Mouse (Mus musculus) testis, postnatal 10 days (tissue): Measurements from ENCODE around the gene Col4a3.

Experiments
- DNase-seq: peaks from one replicate; pipeline ENCODE4 v3.0.0; 2021; ENCODE audit warnings: low spot score

Gene Col4a3

GRCm38 (mm10) chr1:82608646-82609262 lies 22.0 kb downstream of the Col4a3 start:
- no peak for DNase-seq

GRCm38 (mm10) chr1:82612061-82612660 lies 25.4 kb downstream of the Col4a3 start:
- no peak for DNase-seq

GRCm38 (mm10) chr1:82618001-82618400 lies 31.3 kb downstream of the Col4a3 start:
- DNase-seq, result no peak

- no peak for DNase-seq
Observed at GRCm38 (mm10) chr1:82618592-82618991, 31.9 kb downstream of the Col4a3 start.

- DNase-seq, result no peak
Observed at GRCm38 (mm10) chr1:82619981-82620380, 33.3 kb downstream of the Col4a3 start.

- no peak for DNase-seq
Observed at GRCm38 (mm10) chr1:82624934-82625333, 38.2 kb downstream of the Col4a3 start.

- no peak for DNase-seq
Observed at GRCm38 (mm10) chr1:82625474-82625873, 38.8 kb downstream of the Col4a3 start.

GRCm38 (mm10) chr1:82627652-82628051 lies 40.9 kb downstream of the Col4a3 start:
- no peak for DNase-seq

- DNase-seq, result no peak
Observed at GRCm38 (mm10) chr1:82629495-82629894, 42.8 kb downstream of the Col4a3 start.

- no peak for DNase-seq
Observed at GRCm38 (mm10) chr1:82631169-82631792, 44.6 kb downstream of the Col4a3 start.

- peak; percentile 80 for DNase-seq
Observed at GRCm38 (mm10) chr1:82634545-82635253, 48.0 kb downstream of the Col4a3 start.

- no peak for DNase-seq
Observed at GRCm38 (mm10) chr1:82635254-82635620, 48.5 kb downstream of the Col4a3 start.

- no peak for DNase-seq
Observed at GRCm38 (mm10) chr1:82636321-82636720, 49.6 kb downstream of the Col4a3 start.

- DNase-seq, result no peak
Observed at GRCm38 (mm10) chr1:82637414-82637813, 50.7 kb downstream of the Col4a3 start.

GRCm38 (mm10) chr1:82638428-82638827 lies 51.7 kb downstream of the Col4a3 start:
- DNase-seq, result no peak

GRCm38 (mm10) chr1:82641316-82641987 lies 54.7 kb downstream of the Col4a3 start:
- peak; percentile 95 for DNase-seq

GRCm38 (mm10) chr1:82647989-82648388 lies 61.3 kb downstream of the Col4a3 start:
- no peak for DNase-seq

- DNase-seq, result no peak
Observed at GRCm38 (mm10) chr1:82650868-82651267, 64.1 kb downstream of the Col4a3 start.

GRCm38 (mm10) chr1:82654046-82654445 lies 67.3 kb downstream of the Col4a3 start:
- DNase-seq, result no peak

GRCm38 (mm10) chr1:82656452-82656851 lies 69.7 kb downstream of the Col4a3 start:
- DNase-seq, result no peak

GRCm38 (mm10) chr1:82662269-82662668 lies 75.5 kb downstream of the Col4a3 start:
- DNase-seq, result no peak

GRCm38 (mm10) chr1:82663522-82663921 lies 76.8 kb downstream of the Col4a3 start:
- DNase-seq, result no peak
